Comparison of ENCODE assay signal across 8 mouse cellular contexts in the genomic region with DNA sequence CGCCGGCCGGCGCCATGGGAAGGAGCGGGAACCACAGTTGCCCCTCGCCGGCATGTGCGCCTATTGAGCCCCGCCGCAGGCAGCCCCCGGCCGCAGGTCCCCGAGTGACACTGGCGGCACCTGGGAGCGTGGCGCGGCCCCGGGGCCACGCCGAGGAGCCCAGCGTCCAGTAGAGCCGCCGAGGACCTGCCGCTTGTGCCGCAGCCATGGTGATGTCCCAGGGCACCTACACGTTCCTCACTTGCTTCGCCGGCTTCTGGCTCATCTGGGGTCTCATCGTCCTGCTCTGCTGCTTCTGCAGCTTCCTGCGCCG. TPM values are rescaled to one million over a fixed set of nuclear protein-coding genes. Genes with fewer than 3 reads are reported as not detected.
DNase-seq lines count a peak whose midpoint lies in the region; ATAC-seq and TF ChIP-seq lines count a peak whose summit lies in the region.

No protein-coding gene starts in this region.

- no peaks in the 10 kb centered on the region for H3K27me3 ChIP-seq in heart, adult 2 months (ENCODE audit: control insufficient read depth, insufficient read depth, low read length)
- H3K27me3 ChIP-seq in forebrain, embryonic 13.5 days, result no peaks in the 10 kb centered on the region
- H3K27me3 ChIP-seq in liver, embryonic 12.5 days (replicated peaks), result peaks cover 100% of the 10 kb centered on the region

- H3K9me3 ChIP-seq in forebrain, embryonic 13.5 days (replicated peaks), result no peaks in the 10 kb centered on the region
- no peaks in the 10 kb centered on the region for H3K9me3 ChIP-seq in liver, embryonic 12.5 days (replicated peaks)

- peaks cover 2% of the 10 kb centered on the region; the same call in 1 of the 2 replicates for H3K4me1 ChIP-seq in heart, adult 2 months (ENCODE audit: control insufficient read depth, insufficient read depth, low read length)
- H3K4me1 ChIP-seq in forebrain, embryonic 13.5 days, result peaks cover 91% of the 10 kb centered on the region
- H3K4me1 ChIP-seq in liver, embryonic 12.5 days, result peaks cover 24% of the 10 kb centered on the region

- peak overlapping the region; percentile 98 for H3K4me2 ChIP-seq in forebrain, embryonic 13.5 days
- H3K4me2 ChIP-seq in liver, embryonic 12.5 days, result peak overlapping the region; percentile 96

- H3K36me3 ChIP-seq in heart, adult 2 months (ENCODE audit: control insufficient read depth, insufficient read depth, low read length), result no peaks in the 10 kb centered on the region
- H3K36me3 ChIP-seq in forebrain, embryonic 13.5 days (ENCODE audit: poor library complexity, severe bottlenecking), result peaks cover 39% of the 10 kb centered on the region
- peaks cover 23% of the 10 kb centered on the region for H3K36me3 ChIP-seq in liver, embryonic 12.5 days

- peak overlapping the region; percentile 91 for H3K9ac ChIP-seq in heart, adult 2 months (ENCODE audit: low read depth, low read length)
- H3K9ac ChIP-seq in forebrain, embryonic 13.5 days, result peak overlapping the region; percentile 85
- peak overlapping the region; percentile 55 for H3K9ac ChIP-seq in liver, embryonic 12.5 days

- no peak for TF ChIP-seq EP300 in heart, adult 2 months (IDR thresholded peaks at IDR 0.05; ENCODE audit: insufficient read depth, low read depth, low read length)

- peak overlapping the region; percentile 62 for H3K27ac ChIP-seq in heart, adult 2 months
- peak overlapping the region; percentile 90 for H3K27ac ChIP-seq in forebrain, embryonic 13.5 days
- H3K27ac ChIP-seq in liver, embryonic 12.5 days, result no peak overlapping the region

- intact Hi-C loops in heart, adult 2 months (cut with DNase I), result loop anchor here (1.0 to 2.0 kb wide), 4 partner anchors 25 to 66 kb away; a partner anchor contains a TSS
- intact Hi-C loops in left cerebral cortex, postnatal 25 days (cut with DNase I), result loop anchor here (1.0 to 2.0 kb wide), 2 partner anchors 53 to 67 kb away; no protein-coding TSS in a partner anchor

- WGBS in heart, adult 2 months, result under 1% methylated on average over 31 of the region's 31 CpGs
- WGBS in forebrain, embryonic 13.5 days, result 0% methylated on average over 26 of the region's 31 CpGs
- 3% methylated on average over 31 of the region's 31 CpGs for WGBS in liver, embryonic 12.5 days (ENCODE audit: insufficient replicate concordance)

- DNase-seq in heart, adult 2 months, result no peak
- no peak for DNase-seq in heart, adult 18-20 months
- peak; percentile 26 for DNase-seq in 416B (ENCODE audit: low read depth)
- no peak for DNase-seq in ovary, postnatal 14 days (ENCODE audit: low spot score)
- no peak for DNase-seq in urinary bladder, postnatal 25 days (ENCODE audit: low spot score)
- DNase-seq in left cerebral cortex, postnatal 25 days (ENCODE audit: low spot score in 2 of 2), result no peak

- no peaks in the 10 kb centered on the region for H3K79me2 ChIP-seq in heart, adult 2 months (replicated peaks; ENCODE audit: control insufficient read depth, insufficient read depth, low read length)

- peak overlapping the region; percentile 70 for H3K4me3 ChIP-seq in heart, adult 2 months
- peak overlapping the region; percentile 51 for H3K4me3 ChIP-seq in forebrain, embryonic 13.5 days
- peak overlapping the region; percentile 65 for H3K4me3 ChIP-seq in liver, embryonic 12.5 days

- TF ChIP-seq CTCF in heart, adult 2 months (IDR thresholded peaks at IDR 0.05), result no peak

- no peak for TF ChIP-seq POLR2A in heart, adult 2 months (IDR thresholded peaks at IDR 0.05; ENCODE audit: insufficient read depth, low read depth, low read length)

- ATAC-seq in forebrain, embryonic 13.5 days, result peak; percentile 23
- ATAC-seq in liver, embryonic 12.5 days, result peak; percentile 8; the same call in 1 of the 2 replicates

RNA-seq across cellular contexts. Expression of a gene that starts 7.7 kb away (rescaled TPM):
- under 1 TPM; 0.86 to 0.94 TPM for total RNA-seq in heart, adult 2 months (2021)
- polyA plus RNA-seq in heart, adult 2 months (2012; rRNA removed), result 0.53 and 1.1 TPM in 2 replicates
- total RNA-seq in heart, adult 18-20 months (2021), result under 1 TPM; 0.45 to 0.82 TPM
- polyA plus RNA-seq in forebrain, embryonic 13.5 days (2015; fragmentation: Nextera tagmentation; extraction: Ambion mirVana), result 1.6 and 2.2 TPM in 2 replicates
- polyA plus RNA-seq in liver, embryonic 12.5 days (2016; fragmentation: Nextera tagmentation; extraction: Ambion mirVana), result not detected in 2 replicates
- total RNA-seq in left cerebral cortex, postnatal 25 days (2021), result 10 to 100 TPM; 80.1 to 85.9 TPM

RNA-seq across cellular contexts. Expression of a gene that starts 16.1 kb away (rescaled TPM):
- total RNA-seq in heart, adult 2 months (2021), result 1 to 10 TPM; 4.8 to 9.3 TPM
- polyA plus RNA-seq in heart, adult 2 months (2012; rRNA removed), result 10.4 and 11.5 TPM in 2 replicates
- 1 to 10 TPM; 5.7 to 6.4 TPM for total RNA-seq in heart, adult 18-20 months (2021)
- 639 and 641 TPM in 2 replicates for polyA plus RNA-seq in forebrain, embryonic 13.5 days (2015; fragmentation: Nextera tagmentation; extraction: Ambion mirVana)
- 24.2 and 27.0 TPM in 2 replicates for polyA plus RNA-seq in liver, embryonic 12.5 days (2016; fragmentation: Nextera tagmentation; extraction: Ambion mirVana)
- total RNA-seq in left cerebral cortex, postnatal 25 days (2021), result 100 to 1,000 TPM; 287 to 295 TPM

RNA-seq across cellular contexts. Expression of a gene that starts 26.9 kb away (rescaled TPM):
- 10 to 100 TPM; 17.1 to 19.5 TPM for total RNA-seq in heart, adult 2 months (2021)
- polyA plus RNA-seq in heart, adult 2 months (2012; rRNA removed), result 22.5 and 29.0 TPM in 2 replicates
- total RNA-seq in heart, adult 18-20 months (2021), result 10 to 100 TPM; 13.9 to 17.1 TPM
- polyA plus RNA-seq in forebrain, embryonic 13.5 days (2015; fragmentation: Nextera tagmentation; extraction: Ambion mirVana), result 24.9 and 26.9 TPM in 2 replicates
- polyA plus RNA-seq in liver, embryonic 12.5 days (2016; fragmentation: Nextera tagmentation; extraction: Ambion mirVana), result 44.1 and 44.6 TPM in 2 replicates
- 10 to 100 TPM; 64.0 to 68.0 TPM for total RNA-seq in left cerebral cortex, postnatal 25 days (2021)

RNA-seq across cellular contexts. Expression of a gene that starts 41.7 kb away (rescaled TPM):
- total RNA-seq in heart, adult 2 months (2021), result 10 to 100 TPM; 46.9 to 54.0 TPM
- polyA plus RNA-seq in heart, adult 2 months (2012; rRNA removed), result 86.3 and 98.2 TPM in 2 replicates
- total RNA-seq in heart, adult 18-20 months (2021), result 10 to 100 TPM; 42.2 to 46.6 TPM
- 152 and 157 TPM in 2 replicates for polyA plus RNA-seq in forebrain, embryonic 13.5 days (2015; fragmentation: Nextera tagmentation; extraction: Ambion mirVana)
- 44.3 and 45.2 TPM in 2 replicates for polyA plus RNA-seq in liver, embryonic 12.5 days (2016; fragmentation: Nextera tagmentation; extraction: Ambion mirVana)
- total RNA-seq in left cerebral cortex, postnatal 25 days (2021), result 10 to 100 TPM; 89.6 to 96.1 TPM

RNA-seq across cellular contexts. Expression of a gene that starts 45.2 kb away (rescaled TPM):
- total RNA-seq in heart, adult 2 months (2021), result not detected
- 0.23 TPM in 1 of 2 replicates, not detected in the other for polyA plus RNA-seq in heart, adult 2 months (2012; rRNA removed)
- total RNA-seq in heart, adult 18-20 months (2021), result not detected
- polyA plus RNA-seq in forebrain, embryonic 13.5 days (2015; fragmentation: Nextera tagmentation; extraction: Ambion mirVana), result not detected in 2 replicates
- 55.9 and 57.0 TPM in 2 replicates for polyA plus RNA-seq in liver, embryonic 12.5 days (2016; fragmentation: Nextera tagmentation; extraction: Ambion mirVana)
- total RNA-seq in left cerebral cortex, postnatal 25 days (2021), result under 1 TPM; 0.57 to 0.62 TPM

Comparison
In these comparisons a context has a peak if more than half of its experiments do, and no peak if none do; other contexts are left out.
1. RNA of a gene that starts 7.7 kb away (total RNA-seq): 80.1 to 85.9 TPM in left cerebral cortex, postnatal 25 days; 0.86 to 0.94 TPM in heart, adult 2 months and 0.45 to 0.82 TPM in heart, adult 18-20 months; every median in the first group is over 10 times any median in the second.
2. RNA of a gene that starts 16.1 kb away (total RNA-seq): 287 to 295 TPM in left cerebral cortex, postnatal 25 days; 4.8 to 9.3 TPM in heart, adult 2 months and 5.7 to 6.4 TPM in heart, adult 18-20 months; every median in the first group is over 10 times any median in the second.
3. Peak in every context shown above with its lines, with median percentiles within 50 percentile points of each other: H3K4me3 ChIP-seq and H3K9ac ChIP-seq.